In genomic region chr8:94983881-94984516, GRCm38 (mm10) we compare ENCODE assay signal across 7 mouse cellular contexts. TPM values are rescaled to one million over a fixed set of nuclear protein-coding genes. Genes with fewer than 3 reads are reported as not detected.
DNase-seq lines count a peak whose midpoint lies in the region; ATAC-seq and TF ChIP-seq lines count a peak whose summit lies in the region.

No protein-coding gene starts in this region.

- no peaks in the 10 kb centered on the region for H3K27me3 ChIP-seq in G1E (ENCODE audit: insufficient read depth, low read length)
- H3K27me3 ChIP-seq in embryonic facial prominence, embryonic 13.5 days: no peaks in the 10 kb centered on the region
- no peaks in the 10 kb centered on the region for H3K27me3 ChIP-seq in heart, embryonic 14.5 days (ENCODE audit: control insufficient read depth, insufficient read depth, low read length)
- no peaks in the 10 kb centered on the region for H3K27me3 ChIP-seq in kidney, postnatal 0 days (ENCODE audit: insufficient read depth, low read length)
- H3K27me3 ChIP-seq in lung, postnatal 0 days (replicated peaks; ENCODE audit: insufficient read depth, low read length): no peaks in the 10 kb centered on the region

- no peak for TF ChIP-seq EP300 in lung, postnatal 0 days (IDR thresholded peaks at IDR 0.05)

- peaks cover 96% of the 10 kb centered on the region for H3K4me1 ChIP-seq in G1E (ENCODE audit: insufficient read depth, low read depth, low read length)
- H3K4me1 ChIP-seq in embryonic facial prominence, embryonic 13.5 days: peaks cover 34% of the 10 kb centered on the region
- H3K4me1 ChIP-seq in heart, embryonic 14.5 days (ENCODE audit: control insufficient read depth in 2 of 2, insufficient read depth in 2 of 2, low read length in 2 of 2): peaks cover 30 to 44% of the 10 kb centered on the region in 2 experiments
- peaks cover 35% of the 10 kb centered on the region for H3K4me1 ChIP-seq in kidney, postnatal 0 days (replicated peaks; ENCODE audit: insufficient read depth, low read length)
- H3K4me1 ChIP-seq in lung, postnatal 0 days (ENCODE audit: insufficient read depth, low read depth, low read length): peaks cover 7% of the 10 kb centered on the region; the same call in 1 of the 2 replicates

- no peak overlapping the region for H3K9ac ChIP-seq in embryonic facial prominence, embryonic 13.5 days
- H3K9ac ChIP-seq in heart, embryonic 14.5 days (ENCODE audit: low read length): peak overlapping the region; percentile 49; the same call in 1 of the 2 replicates
- H3K9ac ChIP-seq in kidney, postnatal 0 days (ENCODE audit: low read depth, low read length): peak overlapping the region; percentile 15; the same call in 1 of the 2 replicates
- no peak overlapping the region for H3K9ac ChIP-seq in lung, postnatal 0 days (replicated peaks; ENCODE audit: low read depth)

- DNase-seq in 3T3-L1 (ENCODE audit: low read depth, low spot score) (peak; percentile 90), G1E (ENCODE audit: low spot score) (peak; percentile 89)
- DNase-seq in kidney, postnatal 0 days (ENCODE audit: low spot score): peak; percentile 68
- peak; percentile 88 for DNase-seq in lung, postnatal 0 days (ENCODE audit: low spot score)
- peak; percentile 81 to 85 for DNase-seq in right cerebral cortex, postnatal 10 days (ENCODE audit: low spot score in 2 of 2)

- peak overlapping the region; percentile 80 for H3K4me3 ChIP-seq in G1E (ENCODE audit: low read depth, low read length)
- no peak overlapping the region for H3K4me3 ChIP-seq in embryonic facial prominence, embryonic 13.5 days
- H3K4me3 ChIP-seq in heart, embryonic 14.5 days (ENCODE audit: control insufficient read depth in 1 of 2, insufficient read depth in 1 of 2, low read depth in 1 of 2, low read length in 2 of 2): no peak overlapping the region
- H3K4me3 ChIP-seq in kidney, postnatal 0 days (replicated peaks; ENCODE audit: low read depth, low read length): no peak overlapping the region
- H3K4me3 ChIP-seq in lung, postnatal 0 days (ENCODE audit: low read depth, low read length): no peak overlapping the region

- ATAC-seq in G1E (ENCODE audit: extremely low read depth, insufficient number of reproducible peaks, low FRiP score, poor library complexity, severe bottlenecking): peak; percentile 87
- no peak for ATAC-seq in embryonic facial prominence, embryonic 13.5 days (ENCODE audit: insufficient number of reproducible peaks, insufficient read depth, low FRiP score, low TSS enrichment, low read depth)
- peak; percentile 59 for ATAC-seq in heart, embryonic 14.5 days (ENCODE audit: insufficient number of reproducible peaks, insufficient read depth, low FRiP score, low read depth)
- peak; percentile 67 for ATAC-seq in kidney, postnatal 0 days (replicated peaks; ENCODE audit: low FRiP score, low read depth)
- peak; percentile 87 for ATAC-seq in lung, postnatal 0 days

- peak overlapping the region; percentile 1; the same call in 1 of the 2 replicates for H3K4me2 ChIP-seq in embryonic facial prominence, embryonic 13.5 days
- peak overlapping the region; percentile 42 for H3K4me2 ChIP-seq in heart, embryonic 14.5 days (ENCODE audit: low read length)
- H3K4me2 ChIP-seq in kidney, postnatal 0 days (ENCODE audit: low read length): peak overlapping the region; percentile 31
- 0 out of 2 replicates have a peak overlapping the region, but pooled peaks have one; percentile 20 for H3K4me2 ChIP-seq in lung, postnatal 0 days (replicated peaks; ENCODE audit: low read depth, low read length)

- H3K27ac ChIP-seq in embryonic facial prominence, embryonic 13.5 days: no peak overlapping the region
- peak overlapping the region in 1 of 2 experiments; percentile 45; a peak in 2 of 4 replicates for H3K27ac ChIP-seq in heart, embryonic 14.5 days (replicated peaks in 1 of 2; ENCODE audit: control insufficient read depth in 1 of 2, insufficient read depth in 1 of 2, low read depth in 2 of 2, low read length in 2 of 2)
- H3K27ac ChIP-seq in kidney, postnatal 0 days: peak overlapping the region; percentile 85
- H3K27ac ChIP-seq in lung, postnatal 0 days (ENCODE audit: low read length): peak overlapping the region; percentile 65

- WGBS in embryonic facial prominence, embryonic 13.5 days: 14% methylated on average over 10 of the region's 10 CpGs
- 17% methylated on average over 10 of the region's 10 CpGs for WGBS in heart, embryonic 14.5 days
- 12% methylated on average over 10 of the region's 10 CpGs for WGBS in kidney, postnatal 0 days
- 18% methylated on average over 10 of the region's 10 CpGs for WGBS in lung, postnatal 0 days

- TF ChIP-seq CTCF in G1E (IDR thresholded peaks at IDR 0.05; ENCODE audit: low read depth, low read length): no peak
- no peak for TF ChIP-seq CTCF in kidney, postnatal 0 days (IDR thresholded peaks at IDR 0.05; ENCODE audit: low read depth)
- TF ChIP-seq CTCF in lung, postnatal 0 days (IDR thresholded peaks at IDR 0.05): no peak

- peaks cover 52% of the 10 kb centered on the region for H3K36me3 ChIP-seq in G1E (replicated peaks)
- H3K36me3 ChIP-seq in embryonic facial prominence, embryonic 13.5 days: no peaks in the 10 kb centered on the region
- H3K36me3 ChIP-seq in heart, embryonic 14.5 days (ENCODE audit: control insufficient read depth, insufficient read depth, low read length): no peaks in the 10 kb centered on the region
- H3K36me3 ChIP-seq in kidney, postnatal 0 days (ENCODE audit: insufficient read depth, low read length): no peaks in the 10 kb centered on the region
- H3K36me3 ChIP-seq in lung, postnatal 0 days (ENCODE audit: insufficient read depth, low read length): no peaks in the 10 kb centered on the region

- H3K9me3 ChIP-seq in G1E (replicated peaks): no peaks in the 10 kb centered on the region
- no peaks in the 10 kb centered on the region for H3K9me3 ChIP-seq in embryonic facial prominence, embryonic 13.5 days
- no peaks in the 10 kb centered on the region for H3K9me3 ChIP-seq in heart, embryonic 14.5 days (ENCODE audit: control insufficient read depth, low read length)
- no peaks in the 10 kb centered on the region for H3K9me3 ChIP-seq in kidney, postnatal 0 days (replicated peaks; ENCODE audit: low read length)
- no peaks in the 10 kb centered on the region for H3K9me3 ChIP-seq in lung, postnatal 0 days (ENCODE audit: low read length)

RNA-seq across cellular contexts. Expression of gene Adgrg1, which starts 9.4 kb away (rescaled TPM):
- total RNA-seq in G1E (2014; fragmentation: Nextera tagmentation) (339 and 345 TPM in 2 replicates), G1E (2017) (54.0 and 57.7 TPM in 2 replicates)
- polyA plus RNA-seq in G1E (2012): 211 and 229 TPM in 2 replicates
- 18.4 and 19.8 TPM in 2 replicates for polyA plus RNA-seq in embryonic facial prominence, embryonic 13.5 days (2015; fragmentation: Nextera tagmentation; extraction: Ambion mirVana)
- 2.7 and 2.9 TPM in 2 replicates for polyA plus RNA-seq in heart, embryonic 14.5 days (2014; fragmentation: Nextera tagmentation; extraction: Ambion mirVana)
- 109 and 125 TPM in 2 replicates for polyA plus RNA-seq in kidney, postnatal 0 days (2015; fragmentation: Nextera tagmentation; extraction: Ambion mirVana)
- polyA plus RNA-seq in lung, postnatal 0 days (2015; fragmentation: Nextera tagmentation; extraction: Ambion mirVana): 33.9 and 39.0 TPM in 2 replicates

RNA-seq across cellular contexts. Expression of gene Adgrg3, which starts 33.5 kb away (rescaled TPM):
- total RNA-seq in G1E (2014; fragmentation: Nextera tagmentation) (not detected in 2 replicates), G1E (2017) (0.17 and 0.49 TPM in 2 replicates)
- 0.10 and 0.12 TPM in 2 replicates for polyA plus RNA-seq in G1E (2012)
- 2.1 and 2.8 TPM in 2 replicates for polyA plus RNA-seq in embryonic facial prominence, embryonic 13.5 days (2015; fragmentation: Nextera tagmentation; extraction: Ambion mirVana)
- polyA plus RNA-seq in heart, embryonic 14.5 days (2014; fragmentation: Nextera tagmentation; extraction: Ambion mirVana): 3.4 and 3.7 TPM in 2 replicates
- polyA plus RNA-seq in kidney, postnatal 0 days (2015; fragmentation: Nextera tagmentation; extraction: Ambion mirVana): 3.7 and 4.4 TPM in 2 replicates
- polyA plus RNA-seq in lung, postnatal 0 days (2015; fragmentation: Nextera tagmentation; extraction: Ambion mirVana): 4.8 and 5.3 TPM in 2 replicates

Comparison
In these comparisons a context has a peak if more than half of its experiments do, and no peak if none do; other contexts are left out.
1. H3K9ac ChIP-seq: peak in heart, embryonic 14.5 days (single experiment) and kidney, postnatal 0 days (single experiment); none in embryonic facial prominence, embryonic 13.5 days (single experiment) and lung, postnatal 0 days (single experiment).
2. Peak in every context shown above with its lines, with median percentiles within 50 percentile points of each other: DNase-seq and H3K4me2 ChIP-seq.